Mouse (Mus musculus): ENCODE results near the gene Gbx2.

The Gbx2 gene

DNA sequence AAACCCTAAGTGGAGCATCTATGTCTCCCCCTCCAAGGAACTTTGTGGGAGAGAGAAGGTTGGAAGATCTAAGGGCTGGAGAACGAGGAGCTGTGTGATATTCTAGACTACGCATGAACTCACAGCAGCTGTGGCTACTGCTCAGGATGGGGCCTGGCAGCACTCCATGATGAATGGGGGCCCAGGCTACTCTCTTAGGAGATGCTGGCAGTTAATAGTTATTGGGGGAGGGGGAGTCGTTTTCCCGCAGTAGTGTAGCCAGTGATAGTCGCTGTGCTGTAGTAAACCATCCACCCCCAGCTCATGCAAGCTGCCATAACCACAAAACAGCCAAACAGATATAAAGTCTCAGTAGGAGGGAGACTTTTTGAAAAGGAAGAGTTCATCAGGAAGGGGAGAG, 18.6 kb downstream of the Gbx2 start:
- no peak for DNase-seq (ENCODE audit: low spot score in 2 of 2)

DNA sequence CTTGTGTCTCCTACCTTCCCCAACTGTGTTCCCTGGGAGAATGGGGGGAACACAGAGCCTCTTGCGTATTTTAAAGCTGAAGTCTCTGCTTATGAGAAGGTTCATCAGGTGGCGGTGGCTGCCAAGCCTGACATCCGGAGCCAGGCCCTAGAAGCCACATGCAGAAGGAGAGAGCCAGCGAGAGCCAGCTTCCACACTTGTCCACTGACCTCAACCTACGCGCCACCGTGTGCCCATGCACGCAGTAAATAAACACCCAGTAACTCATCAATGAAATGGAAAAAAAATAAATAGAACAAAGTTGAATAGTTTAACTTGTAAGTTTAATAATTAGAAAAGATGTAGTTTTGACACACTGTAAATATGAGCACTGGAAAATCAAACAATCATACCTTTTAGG, 21.2 kb downstream of the Gbx2 start:
- no peak for DNase-seq (ENCODE audit: low spot score in 2 of 2)

DNA sequence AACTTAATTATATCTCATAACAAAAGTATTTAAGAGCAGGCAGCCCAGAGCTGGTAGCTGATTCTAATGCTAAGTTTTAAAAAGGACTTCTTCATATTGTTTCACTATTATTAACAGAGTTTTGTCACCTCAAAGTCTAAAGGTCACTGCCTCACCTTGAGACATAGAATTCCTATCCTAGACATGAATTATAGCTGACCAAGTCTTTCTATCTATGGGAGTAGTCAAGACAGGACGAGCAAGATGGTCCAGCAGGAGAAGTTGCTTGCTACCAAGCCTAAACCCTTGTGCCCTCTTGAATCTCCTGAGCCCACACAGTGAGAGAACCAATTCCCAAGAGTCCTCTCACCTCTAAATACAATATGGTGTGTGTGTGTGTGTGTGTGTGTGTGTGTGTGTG, 28.3 kb downstream of the Gbx2 start:
- no peak for DNase-seq (ENCODE audit: low spot score in 2 of 2)

DNA sequence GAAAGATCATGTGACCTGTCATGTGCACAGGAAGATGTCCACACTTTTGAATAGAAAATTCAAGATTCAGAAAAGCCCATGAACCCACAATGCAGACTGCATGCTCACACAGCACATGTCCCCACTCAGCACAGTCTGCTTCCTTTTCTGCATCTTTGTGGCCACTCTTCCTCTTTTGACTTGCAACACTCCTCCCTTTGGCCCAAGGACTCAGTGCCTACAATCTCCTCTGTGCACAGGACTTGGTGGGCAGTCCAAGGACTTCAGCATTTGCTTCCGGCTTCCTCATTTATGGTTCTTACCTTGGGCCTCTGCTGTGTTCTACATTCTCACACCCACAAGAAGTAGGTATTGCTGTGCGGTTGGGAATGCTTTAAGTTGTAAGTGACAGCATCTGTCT, 28.7 kb downstream of the Gbx2 start:
- DNase-seq (ENCODE audit: low spot score in 2 of 2): no peak

DNA sequence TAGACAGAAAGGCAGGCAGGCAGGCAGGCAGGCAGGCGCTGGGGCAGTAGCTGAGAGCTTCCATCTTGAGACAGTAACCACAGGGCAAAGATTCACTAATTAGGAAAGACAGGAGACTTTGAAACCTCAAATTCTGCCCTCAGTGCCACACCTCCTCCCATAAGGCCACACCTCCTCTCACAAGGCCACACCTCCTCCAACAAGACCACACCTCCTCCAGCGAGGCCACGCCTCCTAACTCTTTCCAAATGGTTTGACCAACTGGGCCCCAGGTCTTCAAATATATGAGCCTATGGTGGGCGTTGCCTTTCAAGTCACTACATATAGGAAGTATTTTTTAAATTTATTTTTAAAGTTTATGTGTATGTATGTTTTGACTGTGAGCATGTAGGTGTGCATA, 29.6 kb downstream of the Gbx2 start:
- no peak for DNase-seq (ENCODE audit: low spot score in 2 of 2)

DNA sequence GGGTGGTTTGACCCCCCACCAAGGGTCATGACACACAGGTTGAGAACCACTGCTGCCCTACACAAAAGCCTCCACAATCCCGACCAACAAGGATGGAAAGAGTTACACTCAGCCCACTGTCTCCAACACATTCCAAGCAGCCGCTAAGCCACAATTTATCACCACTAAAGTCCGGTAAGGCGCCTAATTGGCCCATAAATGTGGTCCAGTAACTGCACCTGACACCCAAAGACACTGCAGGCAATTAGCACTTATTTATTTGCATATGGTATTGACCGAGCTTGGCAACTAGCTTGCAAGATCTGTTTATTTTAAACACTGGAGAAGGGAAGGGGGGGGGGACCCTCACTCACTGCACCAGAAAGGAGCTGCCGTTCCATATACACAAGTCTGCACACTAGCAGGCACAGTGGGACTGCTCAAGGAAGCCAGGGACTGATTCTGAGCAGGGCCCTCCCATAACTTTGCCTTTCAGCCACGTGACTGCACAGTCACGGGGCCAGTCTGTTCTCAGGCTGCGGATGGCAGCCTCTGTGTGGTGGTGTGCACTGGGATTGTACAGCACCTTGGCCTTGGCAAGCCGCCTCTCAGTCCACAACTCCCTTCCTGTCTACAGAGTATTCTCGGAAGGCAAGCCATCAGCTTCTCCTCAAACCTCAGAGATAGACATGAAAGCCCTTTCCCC, 31.1 kb downstream of the Gbx2 start:
- DNase-seq (ENCODE audit: low spot score in 2 of 2): no peak

DNA sequence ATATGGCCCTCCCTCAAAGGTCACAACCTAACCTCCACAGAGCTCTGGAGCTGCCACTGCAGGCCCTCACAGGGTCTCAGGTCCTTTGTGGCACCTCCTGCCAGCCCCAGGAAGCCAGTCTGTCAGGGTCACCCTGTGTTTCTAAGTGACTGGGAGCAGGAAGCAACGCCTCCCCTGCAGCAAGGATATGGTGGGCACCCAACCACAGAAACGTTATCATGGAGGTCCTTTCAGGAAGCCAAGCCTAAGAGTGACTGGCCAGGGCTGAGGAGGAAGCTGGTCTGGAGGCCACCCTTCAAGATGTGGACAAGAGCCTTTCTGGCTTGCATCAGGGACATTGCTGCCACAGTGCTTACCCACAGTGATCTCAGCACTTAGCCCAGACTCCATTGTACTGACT, 31.9 kb downstream of the Gbx2 start:
- no peak for DNase-seq (ENCODE audit: low spot score in 2 of 2)

DNA sequence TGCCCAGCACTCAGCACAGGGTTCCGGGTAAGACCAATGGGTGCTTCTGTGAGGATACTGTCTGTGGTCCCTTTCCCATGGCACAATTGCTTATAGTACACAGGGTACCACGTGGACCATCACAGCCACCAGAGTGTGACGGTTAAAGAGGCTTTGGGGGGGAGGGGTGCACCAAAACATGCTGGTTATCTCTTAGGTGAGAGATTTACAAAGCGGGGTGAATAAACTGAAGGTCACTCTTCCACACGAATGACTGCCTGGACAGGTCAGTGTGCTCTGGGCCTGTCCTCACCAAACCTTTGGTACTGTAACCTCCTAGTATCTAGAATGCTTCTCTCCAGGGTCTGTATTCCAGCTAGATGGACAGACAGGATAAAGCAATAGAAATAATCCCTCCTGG, 35.2 kb downstream of the Gbx2 start:
- no peak for DNase-seq (ENCODE audit: low spot score in 2 of 2)

DNA sequence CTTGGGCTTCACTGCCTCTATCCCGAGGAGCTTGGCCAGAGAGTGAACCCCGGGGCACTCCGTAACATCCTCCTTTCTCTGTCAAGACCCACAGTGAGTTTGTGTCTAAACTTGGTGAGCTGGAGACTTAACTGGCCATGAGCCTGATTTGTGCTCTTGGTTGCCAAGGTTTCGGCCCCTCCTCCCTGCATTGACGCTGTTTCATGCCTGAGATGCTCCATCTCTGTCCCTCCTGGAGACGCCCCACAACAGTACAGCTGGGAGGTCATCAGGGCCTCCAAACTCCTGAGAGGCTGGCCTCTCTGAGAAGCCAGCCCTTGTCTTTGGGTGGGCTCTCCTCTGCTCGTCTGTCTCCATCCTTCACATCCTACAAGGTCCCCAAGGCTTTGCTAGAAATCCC, 38.7 kb downstream of the Gbx2 start:
- no peak for DNase-seq (ENCODE audit: low spot score in 2 of 2)

DNA sequence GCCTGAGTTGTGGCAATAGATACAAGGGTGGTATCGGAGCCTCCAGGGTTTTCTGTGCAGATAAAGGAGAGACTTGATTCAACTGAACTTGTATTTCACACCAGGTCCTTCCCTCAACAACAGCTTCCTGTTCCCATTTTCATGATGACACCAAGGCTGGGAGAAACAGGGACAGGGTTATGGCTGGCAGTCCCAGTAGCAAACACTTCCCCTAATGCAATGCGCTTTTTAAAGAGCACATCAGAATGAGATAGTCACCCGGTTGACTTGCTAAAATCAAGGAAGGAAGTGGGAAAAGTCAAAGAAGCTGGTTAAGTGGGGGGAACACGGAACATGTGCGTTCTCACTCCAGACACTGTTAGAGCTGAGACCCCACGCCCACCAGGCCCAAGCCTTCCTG, 39.6 kb downstream of the Gbx2 start:
- no peak for DNase-seq (ENCODE audit: low spot score in 2 of 2)

DNA sequence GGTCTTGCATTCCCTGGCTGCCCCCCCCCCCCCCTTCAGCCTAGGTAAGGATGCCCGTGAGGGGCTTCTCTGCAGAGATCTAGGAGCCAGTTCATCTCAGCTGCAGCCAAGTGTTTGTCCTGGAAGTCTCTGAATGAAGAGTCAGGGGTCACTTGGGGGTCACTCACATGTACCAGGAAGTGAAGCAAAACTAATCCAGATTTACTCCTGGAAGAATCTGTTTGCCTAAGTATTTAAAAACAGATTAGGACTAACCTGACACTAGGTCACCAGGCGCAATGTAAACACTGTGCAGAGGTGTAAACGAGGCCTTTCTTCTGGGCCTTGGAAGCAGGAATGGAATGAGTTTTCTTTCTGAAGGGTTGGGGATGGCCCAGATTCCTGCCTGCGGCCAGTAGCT, 45.3 kb downstream of the Gbx2 start:
- DNase-seq (ENCODE audit: low spot score in 2 of 2): no peak

DNA sequence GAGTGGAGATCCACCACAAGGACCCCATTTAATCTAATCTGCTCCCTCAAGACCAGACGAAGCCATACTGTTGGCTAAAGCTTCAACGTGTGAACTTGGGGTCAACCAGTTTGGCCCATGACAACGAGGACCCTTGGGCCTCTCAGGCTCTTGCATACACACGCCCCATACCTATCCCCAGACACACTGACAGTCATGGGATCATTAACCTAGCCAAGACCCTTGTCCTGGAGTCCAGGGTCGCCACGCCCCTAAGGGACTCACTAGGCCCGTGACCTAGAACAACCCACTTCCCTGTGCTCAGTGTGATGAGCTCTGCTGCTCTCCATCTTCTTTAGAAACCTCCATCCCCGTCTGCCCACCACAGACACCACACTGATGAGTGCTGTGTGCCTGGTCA, 46.6 kb downstream of the Gbx2 start:
- no peak for DNase-seq (ENCODE audit: low spot score in 2 of 2)

DNA sequence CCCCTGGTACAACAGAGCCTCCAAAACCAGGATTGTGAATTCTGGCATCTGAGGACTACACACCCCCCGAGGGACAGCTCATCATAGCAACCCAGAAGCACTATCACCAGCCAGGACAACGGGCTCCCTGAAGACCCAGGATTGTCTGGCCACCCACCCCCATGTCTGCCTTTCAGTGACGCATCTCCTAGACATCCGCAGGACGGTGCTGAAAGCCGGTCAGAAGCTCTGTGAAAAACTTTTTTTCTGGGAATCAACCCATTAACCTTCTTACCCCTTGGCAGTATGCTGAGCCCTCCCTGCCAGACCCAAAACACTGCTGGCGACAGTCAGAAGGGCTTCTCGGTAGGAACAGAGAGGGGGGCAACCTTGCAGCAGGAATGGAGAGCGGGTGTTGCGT, 50.1 kb downstream of the Gbx2 start:
- DNase-seq (ENCODE audit: low spot score in 2 of 2): no peak

DNA sequence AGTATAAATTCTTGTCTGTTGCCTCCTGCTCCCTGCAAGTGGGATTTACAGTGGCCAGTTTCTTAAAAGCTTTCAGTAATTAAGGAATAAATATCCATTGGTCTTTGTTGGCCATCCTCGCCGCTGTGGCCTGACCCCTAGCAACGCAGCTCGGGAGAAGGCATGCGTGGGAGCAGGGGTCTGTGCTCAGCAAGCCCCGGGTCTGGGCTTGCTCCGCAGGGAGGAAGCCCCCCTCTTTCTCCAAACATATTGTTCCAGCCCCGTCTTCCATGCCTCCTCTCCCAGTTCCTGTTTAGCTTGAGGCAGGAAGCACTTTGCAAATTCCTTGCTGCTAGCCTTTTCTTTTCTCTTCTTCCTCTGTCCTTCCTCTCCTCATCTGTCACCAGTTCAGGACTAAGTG, 50.8 kb downstream of the Gbx2 start:
- DNase-seq (ENCODE audit: low spot score in 2 of 2): no peak

DNA sequence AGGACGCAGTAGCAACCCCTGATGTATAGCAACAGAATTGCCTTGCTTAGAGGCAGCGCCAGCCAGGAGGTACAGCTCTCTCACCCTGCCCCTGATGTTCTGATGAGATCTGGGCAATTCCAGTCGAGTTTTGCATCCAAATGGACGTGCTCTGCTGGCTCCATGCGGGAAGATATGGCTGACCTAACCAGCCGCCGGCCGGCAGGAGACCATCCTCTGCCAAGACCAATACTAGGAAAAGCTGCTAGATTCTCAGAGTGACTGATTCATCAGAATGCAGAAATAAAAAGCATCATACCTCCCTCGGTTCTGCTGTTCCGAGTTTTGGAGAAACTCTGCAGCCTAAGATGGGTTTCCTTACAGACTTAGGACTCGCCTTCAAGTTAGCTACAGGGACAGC, 52.5 kb downstream of the Gbx2 start:
- no peak for DNase-seq (ENCODE audit: low spot score in 2 of 2)
